Mouse (Mus musculus): ENCODE data around the gene Ncor2. TPM values are rescaled to one million over a fixed set of nuclear protein-coding genes. Genes with fewer than 3 reads are reported as not detected.
A peak's percentile ranks its signal among the peaks of the same experiment; 100 is the strongest.

Gene Ncor2
- 20.4 and 46.9 TPM in 2 replicates for polyA plus RNA-seq (2011; ENCODE audit: insufficient read depth, insufficient read length, low replicate concordance, missing spikeins)

DNA sequence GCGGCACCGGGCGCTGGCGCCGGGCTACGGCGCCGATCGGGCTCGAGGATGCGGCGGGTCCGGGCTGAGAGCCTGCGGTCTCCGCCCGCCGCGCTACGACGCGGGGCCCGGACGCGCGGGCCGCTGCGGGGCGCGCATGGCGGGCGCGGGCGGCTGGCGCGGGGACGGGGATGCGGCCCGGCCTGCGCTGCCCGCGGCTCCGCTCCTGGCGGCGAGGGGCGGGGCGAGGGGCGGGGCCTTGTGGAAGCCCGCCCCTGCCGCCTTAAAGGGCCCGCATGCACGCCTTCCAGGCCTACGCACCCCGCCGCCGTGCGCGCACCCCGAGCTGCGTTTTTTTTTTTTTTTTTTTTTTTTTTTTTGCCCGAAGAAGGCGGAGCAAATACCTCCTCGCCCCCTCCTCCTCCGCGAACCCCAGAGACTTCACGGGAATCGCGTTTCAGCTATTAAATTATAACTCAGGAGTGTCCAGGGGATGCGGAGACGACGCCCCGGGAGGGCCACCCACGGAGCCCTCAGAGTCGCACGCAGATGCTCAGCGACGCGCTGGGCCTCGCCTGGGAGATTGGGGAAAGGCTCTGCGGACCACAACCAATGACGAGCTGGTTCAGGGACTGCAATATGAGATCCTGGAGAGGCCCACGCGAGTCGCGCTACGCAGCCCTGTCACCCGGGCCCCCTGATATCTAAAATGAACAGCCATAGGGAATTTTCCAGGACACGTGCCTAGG is at the start of gene Ncor2:
Gene Ncor2, minus strand, starts transcription at position 213 of the 728 bp plus-strand sequence.
- peak within 1 kb of the TSS; percentile 86 for H3K27ac ChIP-seq (ENCODE audit: control insufficient read depth, insufficient read depth, low read depth, low read length, poor library complexity)
- under 1% methylated on average over 87 of the region's 87 CpGs for WGBS

DNA sequence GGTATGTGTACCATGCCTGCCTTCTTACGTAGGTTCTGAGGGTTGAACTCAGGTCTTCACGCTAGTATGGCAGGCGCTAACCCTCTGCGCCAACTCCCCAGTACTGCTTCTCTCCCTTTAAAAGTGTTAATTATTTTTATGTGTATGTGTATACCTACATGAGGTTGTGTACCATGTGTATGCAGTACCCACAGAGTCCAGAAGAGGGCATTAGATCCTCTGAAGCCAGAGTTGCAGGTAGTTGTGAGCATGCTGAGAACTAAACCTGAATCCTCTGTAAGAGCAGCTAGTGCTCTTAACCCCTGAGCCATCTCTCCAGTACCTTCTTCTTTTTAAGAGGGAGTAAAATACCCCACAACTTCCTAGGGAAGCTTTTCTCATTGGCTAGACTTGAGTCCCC is 48.7 kb upstream of the Ncor2 start:
- TF ChIP-seq CTCF (IDR thresholded peaks at IDR 0.05; ENCODE audit: control insufficient read depth, insufficient read depth, low read length) = no peak
- TF ChIP-seq POLR2A (IDR thresholded peaks at IDR 0.05; ENCODE audit: borderline replicate concordance, control insufficient read depth, low read depth, low read length) = no peak
- no peak overlapping the region for H3K4me3 ChIP-seq (replicated peaks; ENCODE audit: control insufficient read depth, low read depth, low read length)
- no peaks in the 10 kb centered on the region for H3K4me1 ChIP-seq (ENCODE audit: control insufficient read depth, insufficient read depth, low read length)
- H3K27ac ChIP-seq (ENCODE audit: control insufficient read depth, insufficient read depth, low read depth, low read length, poor library complexity) = no peak overlapping the region
- WGBS = 89% methylated on average over 4 of the region's 4 CpGs

More for the DNA sequence above, at the start of gene Ncor2:
- Histone ChIP-seq H3K4me1 (ENCODE audit: control insufficient read depth, insufficient read depth, low read length) (peaks cover 5% of the 10 kb centered on the region), H3K4me3 (replicated peaks; ENCODE audit: control insufficient read depth, low read depth, low read length) (peak within 1 kb of the TSS; percentile 75)
- TF ChIP-seq CTCF (IDR thresholded peaks at IDR 0.05; ENCODE audit: control insufficient read depth, insufficient read depth, low read length) = no peak
- TF ChIP-seq POLR2A (IDR thresholded peaks at IDR 0.05; ENCODE audit: borderline replicate concordance, control insufficient read depth, low read depth, low read length) = no peak

DNA sequence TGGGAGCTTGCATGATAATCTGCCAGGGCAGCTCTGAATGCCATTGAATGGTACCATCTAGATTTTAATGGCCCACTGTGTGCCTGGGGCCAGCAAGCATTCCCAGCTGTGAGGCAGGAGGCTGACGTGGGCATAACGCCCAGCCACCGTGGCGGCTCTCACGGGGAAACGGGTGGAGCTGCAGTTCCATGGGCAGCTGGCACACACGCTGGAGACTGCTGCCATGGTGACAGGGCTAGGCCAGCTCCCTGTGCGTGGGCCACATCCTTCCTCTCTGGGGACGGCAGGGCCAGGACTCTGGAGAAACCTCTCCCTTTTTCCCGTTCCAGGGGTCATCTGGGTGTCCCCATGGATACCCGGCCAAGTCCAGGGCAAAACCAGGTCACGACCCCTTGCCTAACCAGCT is 47.2 kb upstream of the Ncor2 start:
- WGBS = 21% methylated on average over 12 of the region's 12 CpGs
- TF ChIP-seq CTCF (IDR thresholded peaks at IDR 0.05; ENCODE audit: control insufficient read depth, insufficient read depth, low read length) (no peak), POLR2A (IDR thresholded peaks at IDR 0.05; ENCODE audit: borderline replicate concordance, control insufficient read depth, low read depth, low read length) (no peak)
- H3K4me3 ChIP-seq (replicated peaks; ENCODE audit: control insufficient read depth, low read depth, low read length) = no peak overlapping the region
- no peak overlapping the region for H3K27ac ChIP-seq (ENCODE audit: control insufficient read depth, insufficient read depth, low read depth, low read length, poor library complexity)
- no peaks in the 10 kb centered on the region for H3K4me1 ChIP-seq (ENCODE audit: control insufficient read depth, insufficient read depth, low read length)

DNA sequence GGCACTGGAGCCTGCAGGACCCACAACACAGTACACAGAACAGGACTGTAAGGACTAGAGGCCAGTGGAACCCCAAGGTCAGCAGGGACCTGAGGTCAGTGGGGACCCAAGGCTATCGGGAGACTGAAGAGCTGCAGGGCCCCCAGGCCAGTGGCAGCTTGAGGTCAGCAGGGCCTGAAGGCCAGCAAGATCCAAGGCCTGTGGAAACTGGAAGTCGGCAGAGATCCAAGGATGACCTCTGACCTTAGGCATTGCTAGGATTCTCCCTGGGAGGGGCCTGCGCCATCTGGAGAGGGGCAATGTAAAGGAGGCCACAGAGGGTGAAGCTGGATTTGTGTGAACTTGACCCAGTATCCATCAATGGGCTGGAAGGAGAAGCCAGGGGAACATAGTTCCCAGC is 45.9 kb upstream of the Ncor2 start:
- Histone ChIP-seq H3K4me3 (replicated peaks; ENCODE audit: control insufficient read depth, low read depth, low read length) (no peak overlapping the region), H3K4me1 (ENCODE audit: control insufficient read depth, insufficient read depth, low read length) (no peaks in the 10 kb centered on the region), H3K27ac (ENCODE audit: control insufficient read depth, insufficient read depth, low read depth, low read length, poor library complexity) (no peak overlapping the region)
- 89% methylated on average over 3 of the region's 3 CpGs for WGBS
- TF ChIP-seq CTCF (IDR thresholded peaks at IDR 0.05; ENCODE audit: control insufficient read depth, insufficient read depth, low read length) = no peak
- TF ChIP-seq POLR2A (IDR thresholded peaks at IDR 0.05; ENCODE audit: borderline replicate concordance, control insufficient read depth, low read depth, low read length) = no peak

DNA sequence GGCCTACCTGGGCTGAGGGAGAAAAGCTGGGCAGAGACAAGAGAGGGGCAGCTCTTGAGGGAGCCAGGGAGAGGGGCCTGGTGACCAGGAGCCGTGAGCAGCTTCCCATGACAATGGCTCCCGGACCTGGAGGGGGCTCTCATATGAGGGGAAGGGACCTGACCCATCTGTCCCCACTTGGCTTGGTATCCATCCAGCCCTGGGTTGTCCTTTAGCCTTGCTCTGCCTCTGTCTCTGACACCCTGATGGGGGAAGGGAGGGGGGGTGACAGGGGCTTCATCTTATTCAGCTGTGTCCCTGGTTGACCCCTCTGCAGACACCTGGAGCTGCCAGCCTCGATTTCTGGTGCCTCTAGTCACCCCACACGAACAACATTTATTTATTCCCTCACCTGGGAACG is 44.9 kb upstream of the Ncor2 start:
- no peak for TF ChIP-seq CTCF (IDR thresholded peaks at IDR 0.05; ENCODE audit: control insufficient read depth, insufficient read depth, low read length)
- TF ChIP-seq POLR2A (IDR thresholded peaks at IDR 0.05; ENCODE audit: borderline replicate concordance, control insufficient read depth, low read depth, low read length) = no peak
- H3K4me3 ChIP-seq (replicated peaks; ENCODE audit: control insufficient read depth, low read depth, low read length) = no peak overlapping the region
- H3K4me1 ChIP-seq (ENCODE audit: control insufficient read depth, insufficient read depth, low read length) = no peaks in the 10 kb centered on the region
- no peak overlapping the region for H3K27ac ChIP-seq (ENCODE audit: control insufficient read depth, insufficient read depth, low read depth, low read length, poor library complexity)
- WGBS = 74% methylated on average over 5 of the region's 5 CpGs

DNA sequence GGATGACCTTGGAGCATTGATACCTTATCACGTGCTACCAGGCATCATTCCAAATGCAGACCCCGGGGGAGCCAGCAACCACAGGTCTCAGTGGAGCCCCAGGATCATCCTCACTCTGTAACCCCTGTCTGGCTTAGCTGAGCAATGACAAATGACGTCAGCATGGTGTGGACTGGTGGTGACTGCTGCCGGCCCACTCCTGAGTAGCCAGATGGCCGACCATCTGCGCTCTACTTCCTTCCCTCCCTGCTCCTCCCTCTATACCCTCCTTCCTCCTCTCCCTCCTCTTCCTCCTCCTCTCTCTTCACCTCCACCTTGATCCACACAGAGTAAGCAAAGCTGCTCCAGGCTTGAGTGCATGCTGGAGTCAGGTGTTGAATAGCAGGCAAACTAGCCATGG is 43.7 kb upstream of the Ncor2 start:
- no peak overlapping the region for H3K27ac ChIP-seq (ENCODE audit: control insufficient read depth, insufficient read depth, low read depth, low read length, poor library complexity)
- WGBS = 34% methylated on average over 6 of the region's 6 CpGs
- H3K4me1 ChIP-seq (ENCODE audit: control insufficient read depth, insufficient read depth, low read length) = no peaks in the 10 kb centered on the region
- no peak for TF ChIP-seq POLR2A (IDR thresholded peaks at IDR 0.05; ENCODE audit: borderline replicate concordance, control insufficient read depth, low read depth, low read length)
- TF ChIP-seq CTCF (IDR thresholded peaks at IDR 0.05; ENCODE audit: control insufficient read depth, insufficient read depth, low read length) = no peak
- H3K4me3 ChIP-seq (replicated peaks; ENCODE audit: control insufficient read depth, low read depth, low read length) = no peak overlapping the region

DNA sequence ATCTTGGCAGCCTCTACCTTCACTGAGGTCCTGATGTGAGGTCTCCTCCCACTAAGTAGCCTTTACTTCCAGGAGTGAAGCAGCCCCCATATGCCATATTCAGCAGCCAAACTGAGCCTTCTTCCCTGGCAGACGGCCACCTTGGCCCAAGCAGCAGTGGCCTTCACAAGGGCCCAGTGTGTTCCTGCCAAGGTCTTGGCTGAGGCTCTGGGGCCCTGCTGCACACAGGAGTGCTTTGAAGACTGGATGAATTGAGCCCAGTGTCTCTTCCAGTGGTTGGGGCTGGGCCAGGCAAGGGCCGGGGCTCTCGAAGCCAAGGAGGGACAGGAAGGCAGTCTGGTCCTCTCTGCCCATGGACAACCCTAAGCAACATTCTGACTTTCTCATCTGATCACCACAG is 42.8 kb upstream of the Ncor2 start:
- TF ChIP-seq POLR2A (IDR thresholded peaks at IDR 0.05; ENCODE audit: borderline replicate concordance, control insufficient read depth, low read depth, low read length) (no peak), CTCF (IDR thresholded peaks at IDR 0.05; ENCODE audit: control insufficient read depth, insufficient read depth, low read length) (no peak)
- Histone ChIP-seq H3K4me3 (replicated peaks; ENCODE audit: control insufficient read depth, low read depth, low read length) (no peak overlapping the region), H3K4me1 (ENCODE audit: control insufficient read depth, insufficient read depth, low read length) (no peaks in the 10 kb centered on the region), H3K27ac (ENCODE audit: control insufficient read depth, insufficient read depth, low read depth, low read length, poor library complexity) (no peak overlapping the region)
- 88% methylated on average over 3 of the region's 3 CpGs for WGBS

DNA sequence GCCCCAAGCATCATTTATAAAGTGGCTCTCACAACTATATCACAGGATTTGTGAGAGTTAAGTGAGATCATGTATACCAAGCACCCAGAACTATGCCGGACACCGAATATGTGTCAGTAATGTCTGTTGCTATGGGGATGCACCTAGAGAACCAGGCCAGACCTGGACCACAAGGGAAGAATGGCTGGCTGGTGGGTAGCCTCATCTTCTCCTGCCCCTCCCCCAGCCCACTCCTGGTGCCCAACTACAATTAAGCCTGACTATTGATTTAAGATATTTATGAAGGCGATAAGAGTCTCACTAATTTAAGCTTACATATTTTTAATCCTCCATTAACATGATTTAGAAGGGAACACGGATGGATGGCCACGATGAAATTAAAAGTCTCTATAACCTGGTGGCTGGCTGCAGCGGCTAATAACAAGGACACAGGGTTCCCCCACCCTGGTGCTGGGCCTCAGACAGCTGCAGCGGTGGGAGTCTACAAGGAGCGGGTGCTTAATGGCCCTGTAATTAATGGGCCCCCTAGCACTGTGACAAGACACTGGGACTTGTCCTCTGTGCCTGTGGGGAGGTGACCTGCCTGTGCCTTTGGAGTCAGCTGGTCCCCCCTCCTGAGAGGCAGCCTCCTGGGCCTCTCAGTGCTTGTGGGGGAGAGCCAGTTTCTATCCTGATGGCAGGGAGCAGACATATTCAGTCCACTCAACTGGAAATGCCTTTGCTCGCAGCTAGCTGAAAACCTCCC is 38.6 kb upstream of the Ncor2 start:
- WGBS = 84% methylated on average over 9 of the region's 9 CpGs
- no peaks in the 10 kb centered on the region for H3K4me1 ChIP-seq (ENCODE audit: control insufficient read depth, insufficient read depth, low read length)
- TF ChIP-seq CTCF (IDR thresholded peaks at IDR 0.05; ENCODE audit: control insufficient read depth, insufficient read depth, low read length) = no peak
- H3K27ac ChIP-seq (ENCODE audit: control insufficient read depth, insufficient read depth, low read depth, low read length, poor library complexity) = no peak overlapping the region
- H3K4me3 ChIP-seq (replicated peaks; ENCODE audit: control insufficient read depth, low read depth, low read length) = no peak overlapping the region
